Mouse (Mus musculus): Measurements from ENCODE around the gene Cdr2l. TPM values are rescaled to one million over a fixed set of nuclear protein-coding genes. Genes with fewer than 3 reads are reported as not detected.

The Cdr2l gene
- total RNA-seq, 4 experiments from 2014 or later, result 26.1 to 27.7 (median 26.9) TPM

GRCm38 (mm10) chr11:115439906-115440595 is 58.3 kb downstream of the Cdr2l start, which contains the start of gene Trim80:
Gene Trim80, plus strand, starts transcription at chr11:115440545.
- DNase-seq (ENCODE audit: low spot score in 2 of 2), result no peak

DNA sequence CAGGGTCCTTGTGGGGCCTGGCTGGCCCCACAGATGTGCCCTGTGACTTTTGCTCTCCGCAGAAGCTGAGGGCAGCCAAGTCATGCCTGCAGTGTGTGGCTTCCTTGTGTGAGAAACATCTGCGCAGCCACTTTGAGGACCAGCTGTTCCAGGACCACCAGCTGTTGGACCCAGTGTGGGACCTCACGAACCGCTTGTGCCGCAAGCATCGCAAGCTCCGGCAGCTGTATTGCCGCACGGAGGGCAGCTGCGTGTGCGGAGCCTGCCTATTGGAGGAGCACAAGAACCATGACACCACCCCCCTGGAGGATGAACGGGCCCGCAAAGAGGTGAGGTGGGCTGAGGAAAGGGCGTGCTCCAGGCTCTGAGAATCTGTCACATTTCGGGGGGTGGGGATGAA is 59.7 kb downstream of the Cdr2l start:
- DNase-seq (ENCODE audit: low spot score in 2 of 2), result no peak

Other genes starting within 250 kb of the Cdr2l start
- gene Cd300lf, start 247.9 kb upstream of the Cdr2l start, total RNA-seq (2022), result 1 to 10 TPM in 2 of 4 experiments, under 1 TPM in 2; 0.30 to 2.6 (median 0.83) TPM
- 10 to 100 TPM; 63.4 to 73.8 (median 67.8) TPM for gene Slc9a3r1, start 218.6 kb upstream of the Cdr2l start, total RNA-seq (2022)
- 10 to 100 TPM; 14.0 to 24.5 (median 16.9) TPM for gene Tmem104, start 194.4 kb upstream of the Cdr2l start, total RNA-seq (2022)
- 10 to 100 TPM; 27.0 to 33.4 (median 29.6) TPM for gene Nat9, start 194.1 kb upstream of the Cdr2l start, total RNA-seq (2022)
- 10 to 100 TPM; 32.4 to 37.5 (median 36.3) TPM for gene Grin2c, start 114.7 kb upstream of the Cdr2l start, total RNA-seq (2022)
- 10 to 100 TPM; 15.1 to 20.1 (median 17.5) TPM for gene Fdxr, start 104.9 kb upstream of the Cdr2l start, total RNA-seq (2022)
- 10 to 100 TPM; 18.4 to 21.9 (median 20.2) TPM for gene Fads6, start 84.3 kb upstream of the Cdr2l start, total RNA-seq (2022)
- 1 to 10 TPM in 3 of 4 experiments, under 1 TPM in 1; 0.91 to 3.2 (median 1.5) TPM for gene Otop2, start 74.8 kb upstream of the Cdr2l start, total RNA-seq (2022)
- under 1 TPM; 0.46 to 0.78 (median 0.59) TPM for gene Ush1g, start 59.9 kb upstream of the Cdr2l start, total RNA-seq (2022)
- under 1 TPM in 1 of 4 experiments, not detected in 3; 0.26 TPM for gene Otop3, start 47.2 kb upstream of the Cdr2l start, total RNA-seq (2022)
- gene Hid1, start 14.2 kb upstream of the Cdr2l start, total RNA-seq (2022), result 100 to 1,000 TPM; 103 to 118 (median 107) TPM
- 100 to 1,000 TPM; 118 to 125 (median 120) TPM for gene Mrpl58, start 21.8 kb downstream of the Cdr2l start, total RNA-seq (2022)
- 100 to 1,000 TPM; 439 to 484 (median 473) TPM for gene Atp5h, start 38.0 kb downstream of the Cdr2l start, total RNA-seq (2022)
- 10 to 100 TPM; 63.2 to 74.5 (median 72.3) TPM for gene Kctd2, start 38.2 kb downstream of the Cdr2l start, total RNA-seq (2022)
- gene Trim80, start 58.6 kb downstream of the Cdr2l start, total RNA-seq (2022), result under 1 TPM in 2 of 4 experiments, not detected in 2; 0.16 to 0.30 TPM
- not detected for gene Slc16a5, start 80.6 kb downstream of the Cdr2l start, total RNA-seq (2022)
- 10 to 100 TPM; 11.6 to 15.1 (median 13.4) TPM for gene Armc7, start 93.8 kb downstream of the Cdr2l start, total RNA-seq (2022)
- 10 to 100 TPM; 58.4 to 66.1 (median 61.0) TPM for gene Nt5c, start 109.9 kb downstream of the Cdr2l start, total RNA-seq (2022)
- gene Jpt1, start 132.5 kb downstream of the Cdr2l start, total RNA-seq (2022), result 100 to 1,000 TPM; 125 to 152 (median 137) TPM
- 100 to 1,000 TPM; 262 to 316 (median 290) TPM for gene Sumo2, start 154.4 kb downstream of the Cdr2l start, total RNA-seq (2022)
- 10 to 100 TPM; 43.9 to 49.4 (median 46.0) TPM for gene Nup85, start 182.5 kb downstream of the Cdr2l start, total RNA-seq (2022)
- 10 to 100 TPM; 36.9 to 57.0 (median 48.4) TPM for gene Mrps7, start 222.0 kb downstream of the Cdr2l start, total RNA-seq (2022)
- gene Gga3, start 222.1 kb downstream of the Cdr2l start, total RNA-seq (2022), result 10 to 100 TPM; 73.8 to 92.9 (median 89.0) TPM
- gene Mif4gd, start 231.1 kb downstream of the Cdr2l start, total RNA-seq (2022), result 10 to 100 TPM; 13.9 to 22.0 (median 17.6) TPM
- gene Slc25a19, start 246.4 kb downstream of the Cdr2l start, total RNA-seq (2022), result 10 to 100 TPM; 54.5 to 62.2 (median 58.5) TPM

Measured in left cerebral cortex, adult 8-10 months (tissue).